Mouse (Mus musculus): Measurements from ENCODE around the gene Syne3.

Gene Syne3

DNA sequence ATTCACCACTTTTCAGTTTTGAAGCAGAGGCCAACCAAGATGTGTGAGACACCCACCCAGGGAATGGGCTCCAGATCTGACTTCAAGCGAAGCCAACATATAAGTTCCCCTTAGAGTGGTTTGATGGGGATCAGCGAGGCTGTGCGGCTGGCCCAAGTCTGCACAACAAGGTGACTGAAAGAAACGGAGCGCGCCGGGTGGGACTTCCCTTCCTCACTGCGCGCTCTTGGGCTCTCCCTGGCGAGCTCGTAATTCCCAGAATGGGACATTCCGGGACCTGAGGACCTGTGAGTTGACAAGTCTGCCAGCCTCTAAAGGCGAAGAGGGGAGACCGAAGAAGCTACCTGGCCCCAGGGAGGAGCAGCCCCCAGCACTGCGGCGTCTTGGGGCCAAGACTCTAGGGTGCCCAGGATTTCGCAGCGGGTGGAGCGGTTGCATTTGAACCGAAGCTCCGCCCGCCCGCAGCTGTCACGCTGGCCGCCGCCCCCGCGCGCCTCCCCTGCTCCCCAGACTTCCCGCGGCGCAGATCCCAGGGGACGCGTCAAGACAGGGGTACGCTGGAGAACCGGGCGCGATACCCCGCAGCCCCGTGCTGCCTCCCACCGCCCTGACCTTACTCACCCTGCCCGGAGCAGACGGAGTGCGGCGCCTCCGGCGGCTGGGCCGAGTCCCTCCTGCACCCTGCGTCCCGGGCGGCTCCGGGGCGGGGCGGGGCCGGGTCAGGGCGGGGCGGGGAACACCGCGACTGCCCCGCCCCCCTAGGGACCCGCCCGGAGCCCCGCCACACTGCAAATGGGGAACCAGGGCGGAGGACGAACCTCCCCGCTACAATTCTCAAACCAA, at the start of gene Syne3:
Gene Syne3 (minus strand): TSS at position 440 of the 843 bp plus-strand sequence.
- in situ Hi-C loops (cut with MboI, MseI), result loop anchor here in 1 of 2 experiments (10.0 to 25.0 kb wide), 3 partner anchors 775 to 1585 kb away; partner anchors contain the start of genes Ddx24 and Papola

DNA sequence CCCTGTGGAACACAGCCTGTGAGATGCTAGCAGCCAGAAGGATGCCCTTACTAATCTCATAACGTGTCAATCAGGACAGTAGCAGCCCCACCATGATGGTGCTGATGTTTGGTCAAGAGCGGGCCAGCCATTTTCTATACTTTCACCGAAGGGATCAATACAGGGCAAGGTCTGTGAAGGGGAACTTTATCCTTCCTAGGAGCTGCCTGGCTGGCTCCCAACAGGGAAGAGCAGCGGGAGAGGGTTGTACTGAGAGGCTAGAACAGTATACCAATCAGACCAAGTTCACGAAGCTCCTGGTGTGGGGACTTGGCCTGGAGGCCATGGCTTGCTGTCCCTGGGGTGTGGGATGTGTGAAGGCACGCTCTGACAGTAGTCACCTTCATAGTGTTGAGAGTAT, 45.7 kb upstream of the Syne3 start:
- in situ Hi-C loops (cut with MboI, MseI), result loop anchor here in 1 of 2 experiments (5.0 kb wide), 1 partner anchor 377 kb away; no protein-coding TSS in a partner anchor

DNA sequence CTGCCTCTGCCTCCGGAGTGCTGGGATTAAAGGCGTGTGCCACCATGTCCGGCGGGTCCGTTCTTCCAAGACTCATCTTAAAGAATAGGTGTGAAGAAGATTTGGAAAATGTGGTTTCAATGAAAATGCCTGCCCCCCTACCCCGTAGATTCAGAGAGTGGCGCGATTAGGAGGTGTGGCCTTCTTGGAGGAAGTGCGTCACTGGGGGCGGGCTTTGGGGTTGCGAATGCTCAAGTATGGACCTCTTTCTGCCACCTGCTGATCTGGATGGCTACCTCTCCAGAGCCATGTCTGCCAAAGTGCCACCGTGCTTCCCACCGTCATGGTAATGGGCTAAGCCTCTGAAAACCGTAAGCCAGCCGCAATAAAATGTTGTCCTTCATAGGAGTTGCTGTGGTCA, 44.4 kb upstream of the Syne3 start:
- in situ Hi-C loops (cut with MboI, MseI), result loop anchor here (5.0 kb wide), 1 partner anchor 48 kb away; no protein-coding TSS in a partner anchor

DNA sequence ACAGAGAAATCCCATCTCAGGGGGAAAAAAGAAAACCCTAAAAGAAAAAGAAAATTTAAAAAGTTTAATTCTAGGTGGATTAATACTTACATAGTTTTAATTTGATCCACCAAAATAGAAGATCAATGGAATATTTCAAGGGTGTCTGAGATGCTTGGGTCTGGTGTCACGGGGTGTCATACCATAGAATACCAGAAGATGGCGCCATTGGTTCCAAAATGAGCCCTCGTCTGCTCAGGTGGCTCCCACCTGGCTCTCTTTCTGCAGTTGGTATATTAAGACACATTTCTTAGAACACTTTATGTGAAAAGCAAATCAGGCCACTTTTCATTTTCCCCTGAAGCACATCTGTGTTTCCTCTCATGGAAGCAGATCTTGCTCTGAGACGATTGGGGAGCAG, 41.3 kb upstream of the Syne3 start:
- in situ Hi-C loops (cut with MboI, MseI), result loop anchor here (5.0 kb wide), 1 partner anchor 51 kb away; no protein-coding TSS in a partner anchor

DNA sequence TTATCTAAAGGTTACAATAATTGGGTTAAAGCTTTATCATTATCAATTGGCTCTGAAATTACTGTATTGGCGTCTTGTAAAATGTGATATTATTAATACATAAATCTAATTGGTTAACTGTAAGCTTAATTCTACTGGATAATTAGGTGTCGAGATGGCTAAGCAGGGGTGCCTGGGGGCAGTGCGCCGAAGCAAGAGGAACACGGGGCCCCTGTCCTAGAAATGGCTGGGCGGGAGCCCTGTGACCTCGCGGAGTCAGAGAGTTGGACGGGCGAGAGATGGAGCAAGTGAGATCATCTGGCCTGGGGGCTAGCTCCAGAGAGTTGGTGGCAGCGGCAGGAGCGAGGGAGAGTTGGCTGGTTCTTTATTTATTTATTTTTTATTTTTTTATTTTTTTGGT, 40.2 kb upstream of the Syne3 start:
- in situ Hi-C loops (cut with MboI, MseI), result loop anchor here (5.0 to 25.0 kb wide), 2 partner anchors 52 to 1713 kb away; no protein-coding TSS in a partner anchor

DNA sequence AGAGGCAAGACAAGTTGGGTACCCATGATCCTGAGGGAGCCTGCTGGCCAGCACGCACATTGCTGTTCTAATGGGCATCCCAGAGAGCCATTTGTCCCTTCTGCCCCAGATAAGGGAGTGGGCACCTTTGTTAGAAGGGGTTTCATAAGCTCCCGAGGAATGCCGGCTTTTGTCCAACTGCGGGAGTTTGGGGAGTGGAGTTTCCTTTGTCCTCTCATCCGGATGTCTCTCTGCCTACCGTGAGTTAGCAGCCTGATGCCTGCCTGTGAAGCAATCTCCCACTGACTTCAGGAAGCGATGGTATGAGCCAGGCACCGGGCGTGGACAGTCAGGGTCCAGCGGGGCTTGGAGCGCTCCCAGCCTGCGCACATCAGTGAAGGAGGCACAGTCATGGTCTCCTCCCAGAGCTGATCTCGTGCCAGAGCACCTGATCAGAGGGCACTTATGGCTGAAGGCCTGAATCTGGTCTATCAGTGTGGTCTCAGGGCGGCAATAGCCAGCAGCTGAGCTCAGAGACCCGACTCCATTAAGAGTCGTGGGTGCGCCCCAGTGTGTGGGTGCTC, 38.8 kb upstream of the Syne3 start:
- in situ Hi-C loops (cut with MboI, MseI), result loop anchor here in 1 of 2 experiments (25.0 kb wide), 1 partner anchor 1711 kb away; no protein-coding TSS in a partner anchor

DNA sequence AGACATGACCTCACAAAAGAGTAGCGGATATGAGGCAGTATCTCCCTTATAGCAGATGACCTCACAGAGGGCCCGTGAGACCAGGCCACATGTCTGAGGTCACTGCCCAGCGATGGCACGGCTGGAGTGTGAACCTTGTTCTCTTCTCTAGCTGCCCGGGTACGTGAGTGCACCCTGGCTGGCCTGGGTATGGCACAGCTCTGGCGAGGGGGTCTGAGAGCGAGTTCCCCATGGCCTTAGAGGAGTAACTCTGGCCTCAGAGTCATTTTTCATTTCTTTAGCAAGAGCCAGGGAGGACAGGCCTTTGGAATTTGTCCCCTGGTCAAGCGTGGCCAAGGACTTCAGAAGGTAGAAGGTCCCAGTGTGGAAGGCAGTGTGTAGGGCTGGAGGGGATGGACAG, 35.2 kb upstream of the Syne3 start:
- in situ Hi-C loops (cut with MboI, MseI), result loop anchor here in 1 of 2 experiments (25.0 kb wide), 1 partner anchor 1707 kb away; no protein-coding TSS in a partner anchor

DNA sequence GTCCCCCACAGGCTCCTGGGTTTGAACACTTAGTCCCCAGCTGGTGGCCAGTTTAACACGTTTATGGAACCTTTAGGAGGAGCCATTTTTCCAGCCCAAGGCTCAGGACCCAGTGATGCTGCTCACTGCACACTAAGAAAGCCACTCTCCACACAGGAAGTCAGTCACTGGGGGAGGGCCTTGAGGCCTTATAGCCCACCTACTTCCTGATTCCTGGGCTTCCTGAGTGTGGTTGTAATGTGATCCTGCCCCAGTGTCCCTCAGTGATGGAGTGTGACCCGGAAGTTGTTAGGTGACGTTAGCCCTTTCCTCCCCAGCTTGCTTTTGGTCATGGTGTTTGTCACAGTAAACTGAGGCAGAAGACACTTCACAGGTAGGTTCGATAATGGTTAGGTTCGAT, 33.5 kb upstream of the Syne3 start:
- in situ Hi-C loops (cut with MboI, MseI), result loop anchor here in 1 of 2 experiments (25.0 kb wide), 1 partner anchor 1706 kb away; no protein-coding TSS in a partner anchor

DNA sequence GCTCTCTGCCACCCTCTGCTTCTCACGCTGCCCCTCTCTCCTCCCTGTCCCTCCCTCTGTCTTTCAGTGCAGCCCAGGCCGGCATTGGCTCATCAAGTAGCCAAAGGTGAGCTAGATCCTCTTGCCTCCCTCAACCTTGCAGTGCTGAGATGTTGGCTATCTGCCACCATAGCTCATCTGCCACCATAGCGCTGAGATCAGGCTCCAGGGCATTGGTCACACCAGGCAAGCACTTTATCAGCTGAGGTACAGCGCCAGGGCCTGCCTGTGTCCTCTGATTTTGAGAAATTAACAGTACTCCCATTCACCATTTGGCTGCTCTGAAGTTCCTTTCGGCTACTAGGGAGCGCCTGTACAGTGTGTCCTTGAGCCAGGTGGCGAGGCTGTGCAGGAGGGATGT, 31.3 kb upstream of the Syne3 start:
- in situ Hi-C loops (cut with MboI, MseI), result loop anchor here in 1 of 2 experiments (25.0 kb wide), 1 partner anchor 1704 kb away; no protein-coding TSS in a partner anchor

DNA sequence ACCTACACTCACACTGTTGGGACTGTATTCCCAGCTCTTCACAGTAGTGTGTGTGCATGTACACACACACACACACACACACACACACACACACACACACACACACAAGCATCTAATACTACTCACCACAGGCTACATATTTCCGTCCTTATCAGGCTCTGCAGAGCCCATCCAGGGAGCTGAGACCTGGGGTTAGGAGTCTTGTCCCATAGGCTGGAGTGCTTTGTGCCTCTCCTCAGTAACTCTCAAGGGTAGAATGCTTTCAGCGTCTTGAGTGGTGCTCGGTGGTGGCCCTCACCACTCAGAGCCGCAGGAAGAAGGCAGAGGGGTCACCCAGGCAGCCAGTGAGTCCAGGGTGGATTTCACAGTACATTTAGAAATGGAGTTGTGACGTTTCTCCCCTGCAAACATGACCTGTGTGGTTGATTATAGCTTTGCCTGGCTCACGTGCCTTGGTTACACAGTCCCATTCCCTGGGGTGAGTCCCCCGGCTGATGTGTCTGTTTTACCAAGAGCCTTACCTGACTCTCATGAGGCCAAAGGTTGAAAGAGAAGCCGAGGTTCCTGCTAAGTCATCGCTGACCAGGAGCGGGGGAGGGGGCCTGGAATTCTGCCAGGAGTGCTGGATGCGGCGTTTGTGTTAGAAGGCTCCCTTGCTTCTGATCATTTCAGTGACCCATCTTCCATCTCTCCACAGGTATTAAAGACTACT, 30.1 kb upstream of the Syne3 start:
- in situ Hi-C loops (cut with MboI, MseI), result loop anchor here in 1 of 2 experiments (5.0 to 25.0 kb wide), 2 partner anchors 282 to 1702 kb away; no protein-coding TSS in a partner anchor

DNA sequence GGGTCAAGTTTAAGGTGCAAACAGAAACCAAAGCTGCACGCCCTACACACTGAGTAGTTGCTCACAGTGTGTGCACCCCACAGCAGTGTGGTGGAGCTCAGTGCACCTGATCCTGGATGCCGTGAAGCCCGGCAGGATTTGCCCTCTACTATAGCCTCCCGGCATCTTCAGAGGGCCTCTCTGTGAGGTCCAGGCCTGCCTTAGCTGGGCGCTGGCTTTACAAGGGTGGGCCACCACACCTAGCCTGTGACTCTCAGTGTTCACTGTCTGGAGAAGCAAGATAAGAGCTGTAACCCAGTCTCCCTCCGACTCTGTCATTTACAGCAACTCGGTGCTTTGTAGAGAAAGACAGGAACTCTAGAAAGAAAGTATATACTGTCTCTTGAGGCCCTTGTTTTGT, 29.3 kb upstream of the Syne3 start:
- in situ Hi-C loops (cut with MboI, MseI), result loop anchor here in 1 of 2 experiments (5.0 to 25.0 kb wide), 2 partner anchors 282 to 1702 kb away; no protein-coding TSS in a partner anchor

DNA sequence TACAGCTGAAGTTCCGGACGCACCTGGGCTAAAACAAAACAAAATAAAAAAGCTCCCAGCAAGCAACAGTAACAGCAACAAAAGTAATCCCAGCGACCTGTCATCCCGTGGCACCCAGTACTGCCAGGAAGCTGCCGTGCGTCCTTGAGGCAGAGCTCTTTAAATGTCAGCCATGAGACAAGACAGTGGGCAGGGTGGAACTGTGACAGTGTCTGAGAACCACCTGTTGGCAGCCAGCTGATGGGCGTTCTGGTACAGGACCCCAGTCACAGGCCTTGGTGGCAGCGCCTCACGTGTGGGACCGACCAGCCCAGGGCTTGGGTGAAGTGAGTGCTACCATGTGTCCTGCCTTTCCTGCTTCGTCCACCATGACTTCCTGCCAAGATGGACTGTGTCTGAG, 28.6 kb upstream of the Syne3 start:
- in situ Hi-C loops (cut with MboI, MseI), result loop anchor here in 1 of 2 experiments (5.0 to 25.0 kb wide), 2 partner anchors 281 to 1701 kb away; no protein-coding TSS in a partner anchor

DNA sequence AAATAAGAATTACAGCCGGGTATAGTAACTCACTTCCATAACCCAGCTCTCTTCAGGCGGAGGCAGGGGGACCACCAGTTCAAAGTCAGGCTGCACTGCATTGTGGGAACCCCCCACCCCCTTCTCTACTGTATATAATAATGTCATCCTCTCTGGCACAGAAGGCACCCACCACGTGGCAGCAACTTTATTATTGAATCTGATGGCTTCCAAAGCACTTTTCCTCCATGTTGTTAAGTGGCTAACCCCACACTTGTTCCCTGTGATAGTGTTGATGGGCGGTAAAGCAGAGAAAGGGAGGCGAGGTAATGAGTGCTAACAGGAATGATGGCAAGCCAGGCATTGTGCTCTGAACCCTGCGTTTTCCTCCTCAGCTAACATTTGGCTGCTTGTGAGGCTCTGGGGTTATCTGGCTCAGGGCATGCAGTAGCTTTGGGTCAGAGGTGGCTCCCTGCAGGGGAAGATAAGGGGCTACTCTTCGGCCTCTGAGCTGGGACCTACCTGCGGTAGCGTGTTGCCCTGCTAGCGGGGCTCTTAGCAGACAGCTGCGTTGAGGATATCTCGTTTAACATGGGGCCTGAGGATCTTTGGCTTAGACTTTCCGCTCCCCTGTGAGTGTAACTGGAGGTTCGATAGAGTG, 24.6 kb upstream of the Syne3 start:
- in situ Hi-C loops (cut with MboI, MseI), result loop anchor here in 1 of 2 experiments (25.0 kb wide), 1 partner anchor 1697 kb away; no protein-coding TSS in a partner anchor

DNA sequence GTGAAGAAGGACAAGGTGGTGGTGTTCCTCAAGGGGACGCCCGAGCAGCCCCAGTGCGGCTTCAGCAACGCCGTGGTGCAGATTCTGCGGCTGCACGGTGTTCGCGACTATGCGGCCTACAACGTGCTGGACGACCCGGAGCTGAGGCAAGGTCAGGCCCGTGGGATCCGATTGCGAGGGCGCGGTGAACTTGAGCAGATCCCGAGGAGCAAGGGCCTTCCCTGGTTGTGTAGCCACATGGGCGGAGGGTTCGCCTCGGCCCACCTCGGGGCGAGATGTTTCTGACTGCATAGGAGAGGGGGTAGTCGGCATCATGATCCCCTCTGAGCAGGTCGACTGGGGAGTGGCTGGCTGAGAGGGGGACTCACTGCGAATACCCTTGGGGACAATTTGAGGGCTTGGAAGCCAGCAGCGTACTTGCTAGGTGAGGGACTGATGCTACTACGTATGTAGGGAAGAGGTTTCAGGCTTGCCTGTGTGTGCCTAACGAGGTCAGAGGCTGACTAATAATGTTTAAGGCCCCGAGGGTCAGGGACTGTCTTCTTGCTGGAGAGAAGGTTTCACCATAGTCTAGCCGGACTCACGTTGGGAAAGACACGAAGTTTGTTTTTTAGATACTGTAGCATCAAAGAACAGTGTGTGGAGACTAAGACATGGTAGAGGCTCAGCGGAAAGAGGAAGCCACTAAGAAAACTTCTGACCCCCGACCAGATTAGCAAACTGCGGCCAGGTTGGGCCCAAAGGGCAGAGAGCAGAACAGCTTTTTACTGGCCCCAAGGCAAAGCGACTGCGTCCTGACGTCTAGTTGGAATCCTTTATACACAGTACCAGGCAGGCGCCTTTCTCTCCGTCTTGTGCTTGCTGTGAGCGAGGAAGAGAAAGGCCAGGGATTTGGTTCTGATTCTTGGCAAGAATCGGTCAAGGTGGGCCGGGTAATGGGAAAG, 23.5 kb upstream of the Syne3 start:
- in situ Hi-C loops (cut with MboI, MseI), result loop anchor here in 1 of 2 experiments (25.0 kb wide), 1 partner anchor 1696 kb away; no protein-coding TSS in a partner anchor

DNA sequence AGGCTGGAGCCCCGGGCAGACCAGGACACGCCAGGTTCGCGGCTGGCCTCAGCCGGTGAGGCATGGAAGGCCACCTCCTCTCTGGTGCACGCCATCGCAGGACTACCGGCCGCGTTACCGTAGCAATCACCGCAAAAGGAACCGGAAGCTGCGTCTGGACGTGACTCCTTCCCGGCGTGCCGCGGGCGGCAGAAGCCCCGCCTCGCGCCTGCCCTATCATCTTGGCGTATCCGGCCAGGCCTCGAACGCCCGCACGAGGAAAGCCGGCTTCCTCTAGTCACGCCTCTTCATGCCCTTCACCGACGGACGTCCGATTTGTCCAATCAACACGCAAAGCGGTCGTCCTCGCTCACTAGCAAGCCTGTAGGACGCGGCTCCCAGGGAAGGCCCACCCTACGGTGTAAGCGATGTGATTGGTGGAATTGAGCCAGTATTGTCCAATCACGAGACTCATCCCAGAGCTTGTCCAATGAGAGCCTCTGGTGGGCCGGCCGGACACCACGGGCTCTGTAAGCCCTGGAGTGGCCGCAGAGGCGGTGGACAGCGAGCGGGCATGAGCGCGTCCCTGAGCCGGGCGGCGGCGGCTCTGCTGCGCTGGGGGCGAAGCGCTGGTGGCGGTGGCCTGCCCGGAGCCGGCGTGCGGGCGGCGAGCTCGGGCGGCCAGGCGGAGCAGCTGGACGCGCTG, 22.7 kb upstream of the Syne3 start, which contains the start of gene Glrx5:
Gene Glrx5 (plus strand): TSS at position 542 of the 685 bp plus-strand sequence.
- in situ Hi-C loops (cut with MboI, MseI), result loop anchor here in 1 of 2 experiments (25.0 kb wide), 1 partner anchor 1695 kb away; no protein-coding TSS in a partner anchor

DNA sequence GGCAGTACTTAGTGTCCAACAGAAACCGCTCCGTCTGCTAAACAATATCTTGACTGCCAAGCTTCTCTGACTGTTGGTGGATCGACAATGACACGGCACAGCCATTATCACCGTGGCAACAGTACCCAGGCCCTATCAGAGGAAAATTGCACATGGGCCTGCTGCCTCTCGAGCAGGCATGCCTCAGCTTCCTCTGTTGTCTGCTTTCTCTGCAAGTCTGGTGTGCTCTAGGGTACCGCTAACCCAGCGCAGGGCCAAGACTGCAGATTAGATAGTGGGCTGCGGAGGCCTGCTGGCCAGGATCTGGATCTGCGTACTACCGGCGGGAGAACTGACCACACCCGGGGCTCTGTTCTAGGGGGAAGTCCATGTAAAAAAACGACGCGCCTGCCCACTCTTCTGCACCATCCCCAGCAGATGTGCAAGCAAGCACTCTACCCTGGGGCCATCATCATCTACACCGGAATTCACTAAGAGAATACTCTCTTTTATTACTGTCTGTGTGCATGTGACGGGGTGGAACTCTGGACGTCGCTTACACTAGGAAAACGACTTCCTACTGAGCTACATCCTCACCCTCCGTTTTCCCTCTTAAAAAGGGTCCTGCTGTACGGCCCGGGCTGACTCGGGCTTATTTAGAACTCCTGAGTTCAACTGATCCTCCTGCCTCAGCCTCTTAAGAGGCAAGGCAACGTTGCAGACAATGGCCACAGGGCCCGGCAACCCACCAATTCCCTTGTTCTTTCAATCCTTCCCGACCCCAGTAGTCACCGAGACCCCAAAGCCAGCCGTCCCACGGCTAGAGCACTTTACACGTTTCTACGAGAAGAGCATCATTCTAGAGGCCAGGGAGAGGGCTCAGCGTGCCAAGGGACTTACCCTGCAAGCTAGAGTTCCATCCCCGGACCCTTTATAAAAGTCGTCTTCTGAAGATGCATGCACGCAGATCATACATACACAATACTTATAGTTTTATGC, 21.8 kb upstream of the Syne3 start:
- in situ Hi-C loops (cut with MboI, MseI), result loop anchor here in 1 of 2 experiments (25.0 kb wide), 1 partner anchor 1694 kb away; no protein-coding TSS in a partner anchor

DNA sequence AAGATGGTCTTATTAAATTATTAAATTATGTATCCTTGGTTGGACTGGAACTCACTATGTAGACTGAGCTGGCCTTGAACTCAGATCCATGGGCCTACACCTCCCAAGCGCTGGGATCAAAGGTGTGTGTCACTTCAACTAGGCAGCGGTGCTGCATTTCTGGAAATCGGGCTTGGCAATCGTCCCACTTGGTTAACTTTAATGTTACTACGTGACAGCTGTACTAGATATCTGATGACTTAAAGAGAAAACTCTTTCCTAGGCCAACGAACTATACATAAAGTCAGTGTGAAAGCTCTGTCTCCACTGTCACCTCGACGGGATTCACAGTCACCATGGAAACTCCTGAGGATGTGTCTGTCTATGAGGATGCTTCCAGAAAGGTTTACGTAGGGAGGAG, 20.3 kb upstream of the Syne3 start:
- in situ Hi-C loops (cut with MboI, MseI), result loop anchor here (5.0 to 25.0 kb wide), 2 partner anchors 78 to 1693 kb away; no protein-coding TSS in a partner anchor
